Mouse (Mus musculus) right cerebral cortex, postnatal 14 days (tissue): ENCODE measurements at regions not wholly inside any gene's neighbourhood (a gene's known extent, or its start where the extent isn't known, plus 50 kb on each side); places are given as distances from the start of the nearest gene placed in this dataset.

Experiments
- DNase-seq: peaks from one replicate; pipeline ENCODE4 v3.0.0; 2022

GRCm38 (mm10) chr17:84129204-84129603, 58.5 kb downstream of the Zfp36l2 start:
- DNase-seq = no peak

GRCm38 (mm10) chr17:84128262-84128661, 59.5 kb downstream of the Zfp36l2 start:
- no peak for DNase-seq

GRCm38 (mm10) chr17:84126168-84126567, 61.6 kb downstream of the Zfp36l2 start:
- DNase-seq = no peak

- DNase-seq = no peak
These were observed 64.6 kb downstream of the Zfp36l2 start for GRCm38 (mm10) chr17:84123161-84123560.

- DNase-seq = no peak
These were observed 65.1 kb downstream of the Zfp36l2 start for GRCm38 (mm10) chr17:84122486-84123131.

- DNase-seq = no peak
These were observed 66.5 kb downstream of the Zfp36l2 start for GRCm38 (mm10) chr17:84121291-84121690.

GRCm38 (mm10) chr17:84119221-84120017, 68.3 kb downstream of the Zfp36l2 start:
- no peak for DNase-seq

GRCm38 (mm10) chr17:84118781-84119180, 69.0 kb downstream of the Zfp36l2 start:
- DNase-seq = no peak

GRCm38 (mm10) chr17:84118271-84118670, 69.5 kb downstream of the Zfp36l2 start:
- no peak for DNase-seq

GRCm38 (mm10) chr17:84117756-84118155, 70.0 kb downstream of the Zfp36l2 start:
- DNase-seq = no peak

GRCm38 (mm10) chr17:84116340-84117279, 71.1 kb downstream of the Zfp36l2 start:
- no peak for DNase-seq

- DNase-seq = no peak
These were observed 71.8 kb downstream of the Zfp36l2 start for GRCm38 (mm10) chr17:84115957-84116339.

- no peak for DNase-seq
These were observed 72.6 kb downstream of the Zfp36l2 start for GRCm38 (mm10) chr17:84115133-84115532.

- DNase-seq = no peak
These were observed 73.3 kb downstream of the Zfp36l2 start for GRCm38 (mm10) chr17:84114279-84114994.

GRCm38 (mm10) chr17:84113608-84114278, 74.0 kb downstream of the Zfp36l2 start:
- peak; percentile 85 for DNase-seq

- no peak for DNase-seq
These were observed 75.2 kb downstream of the Zfp36l2 start for GRCm38 (mm10) chr17:84112411-84113031.

- DNase-seq = no peak
These were observed 75.9 kb downstream of the Zfp36l2 start for GRCm38 (mm10) chr17:84111787-84112370.

- no peak for DNase-seq
These were observed 76.8 kb downstream of the Zfp36l2 start for GRCm38 (mm10) chr17:84110945-84111344.

- no peak for DNase-seq
These were observed 77.6 kb downstream of the Zfp36l2 start for GRCm38 (mm10) chr17:84110000-84110695.

GRCm38 (mm10) chr17:84107946-84108686, 79.6 kb downstream of the Zfp36l2 start:
- no peak for DNase-seq
